Mouse (Mus musculus) hindbrain, embryonic 13.5 days (tissue): Measurements from ENCODE around the gene Dnajc28. TPM values are rescaled to one million over a fixed set of nuclear protein-coding genes. Genes with fewer than 3 reads are reported as not detected.

Source experiments
- ATAC-seq: fragments of 200-750 bp; cut with Nextera tagmentation; 2 replicates; pipeline ENCODE4 v1.8.0; 2017; ENCODE audit warnings: moderate TSS enrichment; ENCODE audit not compliant: low FRiP score
- H3K27ac ChIP-seq: fragments of 300-500 bp; sonication (generic); 2 replicates; pipeline ENCODE4 v1.5.1; 2015; ENCODE audit warnings: inconsistent platforms, mild to moderate bottlenecking, moderate library complexity
- H3K27me3 ChIP-seq: fragments of 300-500 bp; sonication (generic); 2 replicates; pipeline ENCODE4 v1.6.1; 2015; ENCODE audit warnings: mild to moderate bottlenecking, inconsistent platforms
- H3K36me3 ChIP-seq: fragments of 300-500 bp; sonication (generic); 2 replicates; pipeline ENCODE4 v1.6.1; 2015; ENCODE audit warnings: mild to moderate bottlenecking, inconsistent platforms
- H3K4me1 ChIP-seq: fragments of 300-500 bp; sonication (generic); replicated peaks from 2 replicates; pipeline ENCODE4 v1.6.1; 2015; ENCODE audit warnings: inconsistent platforms
- H3K4me2 ChIP-seq: fragments of 300-500 bp; sonication (generic); 2 replicates; pipeline ENCODE4 v1.6.1; 2015; ENCODE audit warnings: inconsistent platforms, mild to moderate bottlenecking, moderate library complexity
- H3K4me3 ChIP-seq: fragments of 300-500 bp; sonication (generic); 2 replicates; pipeline ENCODE4 v1.5.1; 2015; ENCODE audit warnings: mild to moderate bottlenecking, inconsistent platforms
- H3K9ac ChIP-seq: fragments of 300-500 bp; sonication (generic); 2 replicates; pipeline ENCODE4 v1.6.1; 2015; ENCODE audit warnings: mild to moderate bottlenecking, inconsistent platforms
- H3K9me3 ChIP-seq: fragments of 300-500 bp; sonication (generic); 2 replicates; pipeline ENCODE4 v1.6.1; 2016; ENCODE audit warnings: inconsistent platforms
- WGBS: fragments of 180-500 bp; shearing (Covaris S2); methylation state at CpG from one replicate; pipeline ENCODE4 v1.1.7; 2015; 5-methylcytosine and 5-hydroxymethylcytosine counted together
- polyA plus RNA-seq: library from polyadenylated mRNA; unstranded; fragments of >200 nt; fragmentation: Nextera tagmentation; extraction: Ambion mirVana; gene quantifications from 2 replicates; pipeline ENCODE4 v1.2.1, GENCODE M21; 2015

Gene Dnajc28
- polyA plus RNA-seq, 1 experiment from 2014 or later = 5.2 TPM

- Histone ChIP-seq H3K4me3 (no peak overlapping the region), H3K9ac (no peak overlapping the region), H3K4me1 (no peaks in the 10 kb centered on the region), H3K36me3 (peaks cover 45% of the 10 kb centered on the region), H3K4me2 (no peak overlapping the region), H3K9me3 (no peaks in the 10 kb centered on the region), H3K27me3 (no peaks in the 10 kb centered on the region), H3K27ac (no peak overlapping the region)
- WGBS = 72% methylated on average over 2 of the region's 2 CpGs
- no peak for ATAC-seq
Measured at GRCm38 (mm10) chr16:91582307-91582706, 36.5 kb downstream of the Dnajc28 start.

GRCm38 (mm10) chr16:91578980-91579720, 39.7 kb downstream of the Dnajc28 start:
- H3K4me2 ChIP-seq = no peak overlapping the region
- no peak overlapping the region for H3K27ac ChIP-seq
- peaks cover 8% of the 10 kb centered on the region for H3K4me1 ChIP-seq
- no peaks in the 10 kb centered on the region for H3K9me3 ChIP-seq
- ATAC-seq = no peak
- no peak overlapping the region for H3K4me3 ChIP-seq
- no peak overlapping the region for H3K9ac ChIP-seq
- 83% methylated on average over 14 of the region's 14 CpGs for WGBS
- no peaks in the 10 kb centered on the region for H3K27me3 ChIP-seq
- H3K36me3 ChIP-seq = peaks cover 47% of the 10 kb centered on the region

GRCm38 (mm10) chr16:91575151-91575550, 43.7 kb downstream of the Dnajc28 start:
- peaks cover 44% of the 10 kb centered on the region for H3K36me3 ChIP-seq
- WGBS = 67% methylated on average over 13 of the region's 13 CpGs
- no peak overlapping the region for H3K4me2 ChIP-seq
- no peak overlapping the region for H3K9ac ChIP-seq
- H3K4me3 ChIP-seq = no peak overlapping the region
- H3K9me3 ChIP-seq = no peaks in the 10 kb centered on the region
- peaks cover 8% of the 10 kb centered on the region for H3K4me1 ChIP-seq
- H3K27me3 ChIP-seq = no peaks in the 10 kb centered on the region
- 0 out of 2 replicates have a peak overlapping the region, but pooled peaks have one; percentile 44 for H3K27ac ChIP-seq
- no peak for ATAC-seq

GRCm38 (mm10) chr16:91571105-91571504, 47.7 kb downstream of the Dnajc28 start:
- no peak overlapping the region for H3K27ac ChIP-seq
- ATAC-seq = no peak
- peaks cover 17% of the 10 kb centered on the region for H3K36me3 ChIP-seq
- H3K9ac ChIP-seq = no peak overlapping the region
- H3K9me3 ChIP-seq = no peaks in the 10 kb centered on the region
- 66% methylated on average over 3 of the region's 3 CpGs for WGBS
- H3K27me3 ChIP-seq = no peaks in the 10 kb centered on the region
- H3K4me2 ChIP-seq = no peak overlapping the region
- peaks cover 8% of the 10 kb centered on the region for H3K4me1 ChIP-seq
- H3K4me3 ChIP-seq = no peak overlapping the region

- ATAC-seq = no peak
- no peak overlapping the region for H3K27ac ChIP-seq
- H3K9me3 ChIP-seq = no peaks in the 10 kb centered on the region
- 86% methylated on average over 10 of the region's 10 CpGs for WGBS
- H3K27me3 ChIP-seq = no peaks in the 10 kb centered on the region
- no peak overlapping the region for H3K4me2 ChIP-seq
- peaks cover 14% of the 10 kb centered on the region for H3K36me3 ChIP-seq
- H3K9ac ChIP-seq = no peak overlapping the region
- no peak overlapping the region for H3K4me3 ChIP-seq
- H3K4me1 ChIP-seq = no peaks in the 10 kb centered on the region
Measured at GRCm38 (mm10) chr16:91568960-91569359, 49.9 kb downstream of the Dnajc28 start.

GRCm38 (mm10) chr16:91566002-91566401, 52.8 kb downstream of the Dnajc28 start:
- Histone ChIP-seq H3K9me3 (no peaks in the 10 kb centered on the region), H3K36me3 (peaks cover 31% of the 10 kb centered on the region), H3K4me3 (no peak overlapping the region), H3K4me1 (no peaks in the 10 kb centered on the region), H3K27ac (no peak overlapping the region), H3K9ac (no peak overlapping the region), H3K4me2 (no peak overlapping the region), H3K27me3 (no peaks in the 10 kb centered on the region)
- no peak for ATAC-seq
- 93% methylated on average over 7 of the region's 7 CpGs for WGBS

- WGBS = 69% methylated on average over 9 of the region's 9 CpGs
- Histone ChIP-seq H3K4me1 (no peaks in the 10 kb centered on the region), H3K9ac (no peak overlapping the region), H3K4me3 (no peak overlapping the region), H3K9me3 (no peaks in the 10 kb centered on the region), H3K4me2 (no peak overlapping the region), H3K27ac (no peak overlapping the region), H3K36me3 (peaks cover 34% of the 10 kb centered on the region), H3K27me3 (no peaks in the 10 kb centered on the region)
- no peak for ATAC-seq
Measured at GRCm38 (mm10) chr16:91565292-91565951, 53.4 kb downstream of the Dnajc28 start.

- Histone ChIP-seq H3K27me3 (no peaks in the 10 kb centered on the region), H3K4me3 (no peak overlapping the region), H3K9me3 (no peaks in the 10 kb centered on the region), H3K4me2 (no peak overlapping the region), H3K9ac (no peak overlapping the region), H3K4me1 (no peaks in the 10 kb centered on the region), H3K36me3 (peaks cover 38% of the 10 kb centered on the region), H3K27ac (no peak overlapping the region)
- no peak for ATAC-seq
- 85% methylated on average over 4 of the region's 4 CpGs for WGBS
Measured at GRCm38 (mm10) chr16:91564580-91565291, 54.1 kb downstream of the Dnajc28 start.

Other genes starting within 250 kb of the Dnajc28 start
- gene Ifnar2, start 246.2 kb downstream of the Dnajc28 start, polyA plus RNA-seq = 33.2 and 36.3 TPM in 2 replicates
- not detected in 2 replicates for gene Gm21970, start 227.3 kb downstream of the Dnajc28 start, polyA plus RNA-seq
- 10.1 and 11.1 TPM in 2 replicates for gene Il10rb, start 212.9 kb downstream of the Dnajc28 start, polyA plus RNA-seq
- gene Ifnar1, start 133.8 kb downstream of the Dnajc28 start, polyA plus RNA-seq = 48.4 and 53.5 TPM in 2 replicates
- gene Ifngr2, start 72.0 kb downstream of the Dnajc28 start, polyA plus RNA-seq = 72.1 and 73.0 TPM in 2 replicates
- 69.1 and 69.5 TPM in 2 replicates for gene Tmem50b, start 21.2 kb downstream of the Dnajc28 start, polyA plus RNA-seq
- gene Gart, start 27.9 kb upstream of the Dnajc28 start, polyA plus RNA-seq = 62.9 and 67.3 TPM in 2 replicates
- gene Son, start 28.5 kb upstream of the Dnajc28 start, polyA plus RNA-seq = 138 and 140 TPM in 2 replicates
- gene Donson, start 69.7 kb upstream of the Dnajc28 start, polyA plus RNA-seq = 18.8 and 21.0 TPM in 2 replicates
- 95.5 and 97.1 TPM in 2 replicates for gene Cryzl1, start 109.9 kb upstream of the Dnajc28 start, polyA plus RNA-seq
- gene Itsn1, start 110.3 kb upstream of the Dnajc28 start, polyA plus RNA-seq = 54.8 and 55.2 TPM in 2 replicates